ENCODE assay signal across 10 mouse cellular contexts in genomic region chr11:101839426-101839825, GRCm38 (mm10). TPM values are rescaled to one million over a fixed set of nuclear protein-coding genes. Genes with fewer than 3 reads are reported as not detected.
DNase-seq lines count a peak whose midpoint lies in the region; ATAC-seq lines count a peak whose summit lies in the region.
"Had no signal": no experiment of that assay in that cellular context is flagged by ENCODE, and none has a peak within 500 bp of the region (broad histone marks: within the 10 kb centered on the region; RNA-seq: fewer than 3 reads in every experiment).

No protein-coding gene starts in this region.

- no peak overlapping the region for H3K4me2 ChIP-seq in heart, embryonic 16.5 days (ENCODE audit: low read depth, low read length)
- no peak overlapping the region for H3K4me2 ChIP-seq in hindbrain, embryonic 16.5 days (ENCODE audit: low read length)
- H3K4me2 ChIP-seq in midbrain, embryonic 11.5 days, result no peak overlapping the region
- H3K4me2 ChIP-seq: hindbrain, embryonic 13.5 days had no signal

- no peak overlapping the region for H3K9ac ChIP-seq in heart, embryonic 16.5 days (ENCODE audit: low read length)
- no peak overlapping the region for H3K9ac ChIP-seq in hindbrain, embryonic 16.5 days (ENCODE audit: low read depth, low read length)
- H3K9ac ChIP-seq in midbrain, embryonic 11.5 days (ENCODE audit: low read length), result no peak overlapping the region
- H3K9ac ChIP-seq: hindbrain, embryonic 13.5 days had no signal

- no peak overlapping the region for H3K4me3 ChIP-seq in heart, embryonic 16.5 days (ENCODE audit: low read length)
- H3K4me3 ChIP-seq in hindbrain, embryonic 16.5 days (ENCODE audit: low read length), result no peak overlapping the region
- no peak overlapping the region for H3K4me3 ChIP-seq in midbrain, embryonic 11.5 days (ENCODE audit: low read depth, low read length)
- H3K4me3 ChIP-seq: hindbrain, embryonic 13.5 days; midbrain, embryonic 10.5 days had no signal

- H3K27ac ChIP-seq in heart, embryonic 16.5 days (ENCODE audit: low read length), result no peak overlapping the region
- H3K27ac ChIP-seq in hindbrain, embryonic 16.5 days (ENCODE audit: low read depth, low read length), result no peak overlapping the region
- H3K27ac ChIP-seq in midbrain, embryonic 11.5 days (ENCODE audit: low read depth, low read length), result no peak overlapping the region
- H3K27ac ChIP-seq: hindbrain, embryonic 13.5 days; midbrain, embryonic 10.5 days had no signal

- intact Hi-C loops in gastrocnemius, postnatal 14 days (cut with DNase I; ENCODE audit: low total_unique reads), result no loop called here
- intact Hi-C loops in gastrocnemius, postnatal 36 days (cut with DNase I), result no loop called here

- H3K4me1 ChIP-seq in heart, embryonic 16.5 days (ENCODE audit: control insufficient read depth, insufficient read depth, low read length), result peaks cover 19% of the 10 kb centered on the region
- no peaks in the 10 kb centered on the region for H3K4me1 ChIP-seq in hindbrain, embryonic 16.5 days (ENCODE audit: control insufficient read depth, insufficient read depth, low read depth, low read length)
- no peaks in the 10 kb centered on the region for H3K4me1 ChIP-seq in midbrain, embryonic 11.5 days (ENCODE audit: control insufficient read depth, insufficient read depth, low read length)
- H3K4me1 ChIP-seq: hindbrain, embryonic 13.5 days had no signal

- peak; percentile 43; the same call in 1 of the 2 replicates for ATAC-seq in heart, embryonic 16.5 days (replicated peaks; ENCODE audit: extremely low read depth, insufficient read depth, low FRiP score)
- no peak for ATAC-seq in hindbrain, embryonic 16.5 days
- ATAC-seq in midbrain, embryonic 11.5 days (ENCODE audit: low FRiP score), result no peak

- H3K9me3 ChIP-seq in heart, embryonic 16.5 days (replicated peaks; ENCODE audit: control insufficient read depth, low read length), result peaks cover 4% of the 10 kb centered on the region; the same call in 1 of the 2 replicates
- H3K9me3 ChIP-seq in hindbrain, embryonic 16.5 days (ENCODE audit: control insufficient read depth, low read length), result no peaks in the 10 kb centered on the region
- H3K9me3 ChIP-seq in midbrain, embryonic 11.5 days (ENCODE audit: control insufficient read depth, low read length), result no peaks in the 10 kb centered on the region; the same call in 1 of the 2 replicates

- H3K36me3 ChIP-seq in heart, embryonic 16.5 days (ENCODE audit: control insufficient read depth, insufficient read depth), result no peaks in the 10 kb centered on the region
- H3K36me3 ChIP-seq in hindbrain, embryonic 16.5 days (ENCODE audit: control insufficient read depth, insufficient read depth, low read length), result no peaks in the 10 kb centered on the region
- no peaks in the 10 kb centered on the region for H3K36me3 ChIP-seq in midbrain, embryonic 11.5 days (ENCODE audit: control insufficient read depth, insufficient read depth, low read length)
- H3K36me3 ChIP-seq: hindbrain, embryonic 13.5 days; midbrain, embryonic 10.5 days had no signal

- whole genome bisulfite sequencing in heart, embryonic 16.5 days, result 42% methylated on average over 5 of the region's 8 CpGs
- 67% methylated on average over 5 of the region's 8 CpGs for WGBS in hindbrain, embryonic 16.5 days
- WGBS in midbrain, embryonic 11.5 days, result 65% methylated on average over 7 of the region's 8 CpGs

- H3K27me3 ChIP-seq in heart, embryonic 16.5 days (ENCODE audit: control insufficient read depth, insufficient read depth, low read length), result no peaks in the 10 kb centered on the region
- H3K27me3 ChIP-seq in hindbrain, embryonic 16.5 days (replicated peaks; ENCODE audit: control insufficient read depth, insufficient read depth, low read length), result no peaks in the 10 kb centered on the region
- H3K27me3 ChIP-seq in midbrain, embryonic 11.5 days (ENCODE audit: control insufficient read depth, insufficient read depth, low read length), result no peaks in the 10 kb centered on the region
- H3K27me3 ChIP-seq: hindbrain, embryonic 13.5 days had no signal

- DNase-seq in gastrocnemius, postnatal 14 days, result peak; percentile 39
- DNase-seq in gastrocnemius, postnatal 36 days, result no peak
- DNase-seq in urinary bladder, postnatal 14 days (ENCODE audit: low spot score), result peak; percentile 27
- no peak for DNase-seq in urinary bladder, adult 2 months (ENCODE audit: low spot score)
- DNase-seq in embryo, embryonic 9.5 days (ENCODE audit: extremely low spot score), result no peak
- no peak for DNase-seq in midbrain, embryonic 11.5 days (ENCODE audit: low spot score, missing footprints)

RNA-seq across cellular contexts. Expression of gene Etv4, which starts 54.3 kb away (rescaled TPM):
- total RNA-seq in gastrocnemius, postnatal 14 days (2021), result 1 to 10 TPM; 4.1 to 4.9 TPM
- 1 to 10 TPM; 4.9 to 5.1 TPM for total RNA-seq in gastrocnemius, postnatal 36 days (2021)
- 0.44 and 0.65 TPM in 2 replicates for polyA plus RNA-seq in urinary bladder, adult 2 months (2012; rRNA removed)
- 3.3 and 4.2 TPM in 2 replicates for polyA plus RNA-seq in heart, embryonic 16.5 days (2015; fragmentation: Nextera tagmentation; extraction: Ambion mirVana)
- 21.7 and 21.8 TPM in 2 replicates for polyA plus RNA-seq in hindbrain, embryonic 16.5 days (2015; fragmentation: Nextera tagmentation; extraction: Ambion mirVana)
- polyA plus RNA-seq in midbrain, embryonic 11.5 days (2014; fragmentation: Nextera tagmentation; extraction: Ambion mirVana), result 3.8 and 4.6 TPM in 2 replicates

RNA-seq across cellular contexts. Expression of gene Meox1, which starts 54.7 kb away (rescaled TPM):
- total RNA-seq in gastrocnemius, postnatal 14 days (2021), result 10 to 100 TPM in 1 of 2 experiments, 1 to 10 TPM in 1; 8.6 to 10.8 TPM
- 1 to 10 TPM; 3.1 to 3.5 TPM for total RNA-seq in gastrocnemius, postnatal 36 days (2021)
- 2.8 and 2.9 TPM in 2 replicates for polyA plus RNA-seq in urinary bladder, adult 2 months (2012; rRNA removed)
- polyA plus RNA-seq in heart, embryonic 16.5 days (2015; fragmentation: Nextera tagmentation; extraction: Ambion mirVana), result 14.9 and 15.0 TPM in 2 replicates
- 0.96 and 0.99 TPM in 2 replicates for polyA plus RNA-seq in hindbrain, embryonic 16.5 days (2015; fragmentation: Nextera tagmentation; extraction: Ambion mirVana)
- 0.29 TPM in 1 of 2 replicates, not detected in the other for polyA plus RNA-seq in midbrain, embryonic 11.5 days (2014; fragmentation: Nextera tagmentation; extraction: Ambion mirVana)

Comparison
In these comparisons a context has a peak if more than half of its experiments do, and no peak if none do; other contexts are left out.
1. DNase-seq: peak in gastrocnemius, postnatal 14 days (single experiment) and urinary bladder, postnatal 14 days (single experiment); none in gastrocnemius, postnatal 36 days (0 of 2), urinary bladder, adult 2 months (single experiment), embryo, embryonic 9.5 days (single experiment) and midbrain, embryonic 11.5 days (single experiment).